9 mouse cellular contexts compared by ENCODE assay signal in the genomic region with DNA sequence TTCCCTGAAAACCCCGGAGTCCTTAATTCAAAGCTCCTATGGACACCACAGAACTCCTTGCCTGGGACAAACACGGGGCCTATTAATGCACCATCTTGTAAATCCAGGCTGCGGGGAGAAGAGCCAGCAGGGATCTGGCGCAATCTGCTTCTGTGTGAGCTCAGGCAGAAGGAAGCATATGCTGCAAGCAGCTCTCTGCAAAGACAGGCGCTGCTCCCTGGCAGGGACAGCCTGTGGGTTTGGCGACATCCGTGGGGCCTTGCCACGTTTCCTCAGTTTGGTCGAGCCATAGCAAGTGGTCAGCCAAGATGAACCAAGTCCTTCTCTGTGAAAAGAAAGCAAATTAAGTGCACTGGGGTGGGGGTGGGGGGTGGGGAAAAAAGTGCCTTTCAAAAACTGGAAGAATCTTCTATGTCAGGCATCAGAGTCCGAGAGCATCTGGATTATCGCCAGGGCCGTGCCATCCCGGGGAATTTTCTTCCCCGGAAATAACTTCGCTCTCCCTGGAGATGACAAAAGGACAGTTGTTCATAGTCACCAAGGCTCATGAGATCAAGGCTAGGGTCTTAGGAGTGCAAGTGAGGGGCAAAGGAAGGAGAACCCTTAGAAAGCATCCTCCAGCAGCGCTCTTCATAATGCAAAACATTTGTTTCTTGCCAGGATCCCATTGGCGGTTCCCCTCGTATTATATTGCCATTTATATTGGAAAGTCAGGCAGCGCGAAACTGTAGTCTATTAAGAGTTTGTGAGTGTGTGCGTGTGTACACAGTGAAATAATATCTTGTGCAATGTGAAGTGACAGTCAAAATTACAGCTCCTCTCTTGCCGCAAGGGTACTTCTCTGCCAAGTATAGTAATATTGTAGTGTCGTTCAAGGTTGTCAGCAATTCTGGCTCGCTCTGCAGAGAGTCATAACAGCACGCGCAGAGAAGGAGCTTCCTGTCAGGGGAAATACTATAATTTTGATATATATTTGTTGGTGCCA.
DNase-seq lines count a peak whose midpoint lies in the region; ATAC-seq lines count a peak whose summit lies in the region.
"Had no signal": no experiment of that assay in that cellular context is flagged by ENCODE, and none has a peak within 500 bp of the region (broad histone marks: within the 10 kb centered on the region; RNA-seq: fewer than 3 reads in every experiment).

No protein-coding gene starts in this region.

- no peak overlapping the region for H3K27ac ChIP-seq in kidney, embryonic 15.5 days
- no peak overlapping the region for H3K27ac ChIP-seq in kidney, embryonic 14.5 days (ENCODE audit: low read depth, low read length)
- peak overlapping the region; percentile 70 for H3K27ac ChIP-seq in lung, embryonic 15.5 days
- no peak overlapping the region for H3K27ac ChIP-seq in intestine, embryonic 15.5 days
- H3K27ac ChIP-seq: heart, embryonic 15.5 days had no signal

- WGBS in kidney, embryonic 15.5 days = 52% methylated on average over 26 of the region's 26 CpGs
- 54% methylated on average over 26 of the region's 26 CpGs for WGBS in kidney, embryonic 14.5 days
- WGBS in lung, embryonic 15.5 days = 45% methylated on average over 26 of the region's 26 CpGs
- 59% methylated on average over 26 of the region's 26 CpGs for WGBS in intestine, embryonic 15.5 days

- H3K36me3 ChIP-seq in kidney, embryonic 15.5 days = no peaks in the 10 kb centered on the region
- no peaks in the 10 kb centered on the region for H3K36me3 ChIP-seq in kidney, embryonic 14.5 days (ENCODE audit: control insufficient read depth, insufficient read depth, low read length)
- H3K36me3 ChIP-seq in lung, embryonic 15.5 days = no peaks in the 10 kb centered on the region
- no peaks in the 10 kb centered on the region for H3K36me3 ChIP-seq in intestine, embryonic 15.5 days
- H3K36me3 ChIP-seq: heart, embryonic 15.5 days had no signal

- H3K9ac ChIP-seq in kidney, embryonic 15.5 days = no peak overlapping the region
- H3K9ac ChIP-seq in kidney, embryonic 14.5 days (ENCODE audit: low read depth, low read length) = no peak overlapping the region
- H3K9ac ChIP-seq in lung, embryonic 15.5 days = no peak overlapping the region
- no peak overlapping the region for H3K9ac ChIP-seq in intestine, embryonic 15.5 days
- H3K9ac ChIP-seq: heart, embryonic 15.5 days had no signal

- no peak overlapping the region for H3K4me3 ChIP-seq in kidney, embryonic 15.5 days (replicated peaks)
- no peak overlapping the region for H3K4me3 ChIP-seq in kidney, embryonic 14.5 days (ENCODE audit: low read length)
- H3K4me3 ChIP-seq in lung, embryonic 15.5 days = no peak overlapping the region
- H3K4me3 ChIP-seq in intestine, embryonic 15.5 days (replicated peaks) = no peak overlapping the region
- H3K4me3 ChIP-seq: heart, embryonic 15.5 days had no signal

- H3K4me2 ChIP-seq in kidney, embryonic 15.5 days = peak overlapping the region; percentile 12; the same call in 1 of the 2 replicates
- no peak overlapping the region for H3K4me2 ChIP-seq in kidney, embryonic 14.5 days (replicated peaks; ENCODE audit: low read depth, low read length)
- peak overlapping the region; percentile 22; the same call in 1 of the 2 replicates for H3K4me2 ChIP-seq in lung, embryonic 15.5 days
- no peak overlapping the region for H3K4me2 ChIP-seq in intestine, embryonic 15.5 days (replicated peaks)
- H3K4me2 ChIP-seq: heart, embryonic 15.5 days had no signal

- ATAC-seq in kidney, embryonic 15.5 days (replicated peaks; ENCODE audit: low FRiP score) = no peak
- ATAC-seq in kidney, embryonic 14.5 days (ENCODE audit: low FRiP score, low TSS enrichment) = no peak
- peak; percentile 56; the same call in 1 of the 2 replicates for ATAC-seq in lung, embryonic 15.5 days (ENCODE audit: borderline replicate concordance, extremely low read depth, low FRiP score, low TSS enrichment)
- ATAC-seq in intestine, embryonic 15.5 days = no peak

- peak; percentile 56 for DNase-seq in embryo, embryonic 10 days (ENCODE audit: low spot score)
- peak; percentile 52 to 55 for DNase-seq in gastrocnemius, adult 8-10 months (ENCODE audit: low spot score in 2 of 2)
- peak; percentile 69 to 82 for DNase-seq in layer of hippocampus, adult 18-20 months (ENCODE audit: low spot score in 2 of 2)
- peak; percentile 88 for DNase-seq in retina, postnatal 1 day

- peaks cover 23% of the 10 kb centered on the region for H3K4me1 ChIP-seq in kidney, embryonic 15.5 days
- peaks cover 10% of the 10 kb centered on the region; the same call in 1 of the 2 replicates for H3K4me1 ChIP-seq in kidney, embryonic 14.5 days (ENCODE audit: control insufficient read depth, insufficient read depth, low read length)
- H3K4me1 ChIP-seq in lung, embryonic 15.5 days = peaks cover 10% of the 10 kb centered on the region; the same call in 1 of the 2 replicates
- H3K4me1 ChIP-seq in intestine, embryonic 15.5 days (replicated peaks) = 0 out of 2 replicates have a peak, but pooled peaks cover 3% of the 10 kb centered on the region
- H3K4me1 ChIP-seq: heart, embryonic 15.5 days had no signal

- H3K27me3 ChIP-seq in kidney, embryonic 15.5 days = no peaks in the 10 kb centered on the region
- H3K27me3 ChIP-seq in kidney, embryonic 14.5 days (ENCODE audit: control insufficient read depth, insufficient read depth, low read length) = no peaks in the 10 kb centered on the region
- H3K27me3 ChIP-seq in lung, embryonic 15.5 days = no peaks in the 10 kb centered on the region; the same call in 1 of the 2 replicates
- H3K27me3 ChIP-seq in intestine, embryonic 15.5 days (replicated peaks) = no peaks in the 10 kb centered on the region
- H3K27me3 ChIP-seq: heart, embryonic 15.5 days had no signal

- H3K9me3 ChIP-seq in kidney, embryonic 15.5 days (replicated peaks) = no peaks in the 10 kb centered on the region
- 0 out of 2 replicates have a peak, but pooled peaks cover 3% of the 10 kb centered on the region for H3K9me3 ChIP-seq in kidney, embryonic 14.5 days (ENCODE audit: control insufficient read depth, low read length)
- H3K9me3 ChIP-seq in lung, embryonic 15.5 days = 0 out of 2 replicates have a peak, but pooled peaks cover 5% of the 10 kb centered on the region
- H3K9me3 ChIP-seq in intestine, embryonic 15.5 days = no peaks in the 10 kb centered on the region
- H3K9me3 ChIP-seq: heart, embryonic 15.5 days had no signal

Comparison
In these comparisons a context has a peak if more than half of its experiments do, and no peak if none do; other contexts are left out.
1. H3K4me2 ChIP-seq: peak in kidney, embryonic 15.5 days (single experiment) and lung, embryonic 15.5 days (single experiment); none in kidney, embryonic 14.5 days (single experiment) and intestine, embryonic 15.5 days (single experiment).
2. Peak in every context shown above with its lines, with median percentiles within 50 percentile points of each other: DNase-seq.